Mouse (Mus musculus): ENCODE results near the gene Rpl3l.
A peak's percentile ranks its signal among the peaks of the same experiment; 100 is the strongest.
"Not testable (repeated sequence)": the region's sequence is repeated elsewhere in the genome, so short reads cannot be mapped to it uniquely, and the experiment has no call there.

The Rpl3l gene

DNA sequence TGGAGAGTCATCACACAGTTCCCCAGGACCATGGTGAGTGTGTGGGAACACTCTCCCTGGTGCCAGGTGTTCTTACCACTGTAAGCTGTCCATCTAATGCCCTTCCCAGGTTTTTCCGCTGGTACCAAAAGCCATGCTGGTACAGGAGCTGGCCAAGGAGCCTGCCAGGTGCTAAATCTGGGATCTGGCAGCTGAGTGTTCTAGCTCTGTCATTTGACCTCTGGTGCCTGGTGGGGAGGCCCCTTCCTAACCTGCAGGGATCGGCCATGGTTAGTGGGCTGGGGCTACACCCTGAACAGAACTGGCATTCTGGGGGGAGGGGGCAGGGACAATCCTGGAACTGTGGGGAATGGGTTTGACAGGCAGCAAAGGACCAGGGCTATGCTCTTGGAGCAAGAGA is at the start of gene Rpl3l:
Rpl3l (plus strand) TSS at position 203 of the 400 bp plus-strand sequence.
- no peak for DNase-seq

DNA sequence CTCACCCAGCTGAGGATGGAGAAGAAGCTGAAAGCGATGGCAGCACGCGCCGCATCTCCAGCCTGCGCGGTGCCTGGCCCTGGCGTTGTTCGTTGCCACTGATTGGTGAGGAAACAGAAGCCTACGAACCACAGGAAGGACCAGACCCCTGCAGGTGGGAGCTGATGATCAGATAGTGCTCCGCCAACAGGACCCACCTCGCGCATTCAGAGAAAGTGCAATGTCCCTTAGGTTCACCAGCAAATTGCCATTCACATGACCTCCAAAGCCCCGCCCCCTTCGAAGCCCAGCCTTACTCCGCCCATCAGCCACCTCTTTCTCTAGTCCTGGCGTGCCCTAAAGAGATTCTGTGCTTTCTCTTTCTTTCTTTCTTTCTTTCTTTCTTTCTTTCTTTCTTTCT is 41.1 kb upstream of the Rpl3l start:
- DNase-seq: peak; percentile 53

DNA sequence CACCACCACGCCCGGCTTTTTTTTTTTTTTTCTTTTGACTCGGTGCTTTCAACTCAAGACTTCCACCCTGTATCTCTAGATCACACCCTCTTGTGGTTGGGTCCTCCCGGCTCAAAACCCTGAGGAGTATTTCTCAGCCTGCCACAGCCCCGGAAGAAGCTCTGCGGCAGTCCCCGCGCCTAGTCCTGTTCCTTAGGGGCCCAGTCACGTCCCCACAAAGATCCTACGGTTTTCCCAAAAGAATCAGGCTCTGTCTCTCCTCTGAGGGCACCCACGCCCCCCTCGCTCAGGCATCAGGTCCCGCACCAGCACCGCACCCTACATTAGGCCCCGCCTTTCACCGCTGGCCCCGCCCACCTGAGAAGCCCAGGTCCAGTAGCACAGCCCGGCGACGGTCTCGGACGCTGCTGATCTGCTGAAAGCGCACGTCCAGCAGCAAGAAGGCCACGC is 40.4 kb upstream of the Rpl3l start:
- DNase-seq: peak; percentile 62

DNA sequence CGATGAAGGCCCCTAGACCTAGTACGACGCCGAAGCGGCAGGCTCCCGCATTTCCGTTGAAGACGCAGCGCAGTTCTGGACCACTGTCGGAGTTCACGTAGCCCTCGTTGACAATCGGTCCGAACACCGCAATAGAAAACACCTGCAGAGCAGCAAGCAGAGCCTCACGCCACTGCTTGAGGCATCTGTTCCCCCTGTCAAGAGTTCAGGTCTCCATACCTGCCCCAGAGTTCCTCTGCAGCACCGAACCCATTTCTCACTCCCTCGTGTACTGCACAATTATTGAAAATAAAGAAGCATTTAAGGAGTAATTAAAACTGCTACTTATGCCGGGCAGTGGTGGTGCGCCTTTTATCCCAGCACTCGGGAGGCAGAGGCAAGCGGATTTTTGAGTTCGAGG is 40.0 kb upstream of the Rpl3l start:
- DNase-seq: no peak

DNA sequence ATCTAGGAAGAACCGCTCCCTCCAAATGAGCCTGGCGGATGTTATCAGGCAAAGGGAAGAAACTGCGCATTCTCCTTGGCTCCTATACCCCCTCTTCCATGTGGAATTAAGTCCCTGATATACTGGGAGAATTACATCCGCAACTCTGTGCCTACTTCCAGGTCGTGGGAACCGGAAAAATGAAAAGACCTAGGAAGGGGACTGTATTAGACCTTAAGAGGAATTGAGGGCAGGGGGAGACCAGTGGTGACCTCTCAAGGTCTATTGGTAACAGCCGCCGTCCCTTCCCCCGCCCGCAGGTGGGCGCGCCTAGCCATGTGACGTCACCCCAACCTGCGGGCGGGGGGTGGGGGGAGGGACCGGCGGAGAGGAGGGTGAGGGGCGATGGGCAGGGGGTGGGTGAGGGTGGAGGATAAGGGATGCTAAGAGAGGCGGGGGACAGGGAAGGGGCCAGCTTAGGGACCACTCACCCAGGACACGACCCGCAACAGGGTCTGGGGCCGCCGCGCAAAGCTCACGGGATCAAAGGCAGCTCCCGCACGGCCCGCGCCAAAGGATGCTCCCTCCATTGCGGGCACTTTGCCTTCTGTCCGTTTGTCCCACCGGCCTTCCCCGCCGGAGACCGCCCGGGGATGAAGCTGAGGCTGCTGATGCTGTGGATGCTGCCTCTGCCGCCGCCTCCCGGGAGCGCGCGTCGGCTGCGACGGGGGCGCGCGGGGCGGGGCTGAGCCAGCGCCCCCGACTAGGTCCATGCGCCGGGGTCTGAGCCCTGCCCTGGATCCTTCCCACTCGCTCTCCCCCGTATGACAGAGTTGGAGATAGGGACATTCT is 38.2 kb upstream of the Rpl3l start, which contains the start of gene Syngr3:
Syngr3 (minus strand) TSS at position 705 of the 831 bp plus-strand sequence.
- DNase-seq: peak; percentile 60

DNA sequence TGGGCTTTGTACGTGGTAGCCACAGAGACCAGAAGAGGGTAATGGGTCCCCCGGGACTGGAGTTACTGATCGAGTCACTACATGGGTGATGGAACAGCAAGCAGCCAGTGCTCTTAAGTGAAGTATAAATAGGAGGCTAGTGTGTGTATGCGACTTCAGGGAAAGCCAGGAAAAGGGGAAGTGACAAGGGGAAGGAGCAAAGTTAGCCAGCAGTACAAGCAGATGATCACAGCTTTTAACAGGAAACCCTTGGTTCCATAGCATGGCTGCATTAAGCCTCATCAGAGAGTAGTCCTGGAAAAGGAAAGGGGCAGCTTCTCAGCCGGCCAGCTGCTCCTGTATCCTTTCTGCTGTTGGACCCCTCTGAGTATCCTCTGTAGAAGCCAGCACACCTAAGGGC is 35.2 kb upstream of the Rpl3l start:
- no peak for DNase-seq

DNA sequence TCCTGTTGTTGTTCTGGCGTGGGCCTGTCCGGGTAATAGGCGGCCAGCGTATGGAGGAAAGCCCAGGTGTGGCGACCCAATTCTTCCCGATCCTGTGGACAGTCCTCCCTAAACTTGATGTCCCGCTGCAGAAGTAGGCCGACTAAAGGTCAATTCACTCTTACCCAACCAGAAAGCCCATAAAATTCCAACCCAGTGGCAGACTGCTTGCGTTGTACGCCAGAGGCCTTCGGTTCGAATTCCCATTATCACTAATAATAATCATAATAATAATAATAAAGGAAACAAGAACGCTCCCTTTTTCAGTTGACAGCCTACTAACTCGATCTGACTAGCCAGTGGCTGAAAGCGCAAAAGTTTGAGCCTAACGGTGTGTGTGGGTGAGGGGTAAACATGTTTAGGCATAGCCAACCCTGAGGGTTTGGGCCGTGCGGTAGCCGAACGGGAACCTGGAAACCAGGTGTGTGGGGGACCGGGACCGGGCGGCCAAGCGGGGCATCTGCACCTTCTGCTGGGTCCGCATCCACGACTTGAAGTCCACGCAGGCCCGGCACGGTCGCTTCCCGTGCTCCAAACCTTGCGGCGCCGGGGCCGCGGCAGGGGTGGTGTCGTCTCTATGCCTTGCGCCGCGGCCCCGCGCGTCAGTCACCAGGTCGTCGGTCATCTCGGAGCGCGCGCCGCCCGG is 32.2 kb upstream of the Rpl3l start:
- DNase-seq: no peak

DNA sequence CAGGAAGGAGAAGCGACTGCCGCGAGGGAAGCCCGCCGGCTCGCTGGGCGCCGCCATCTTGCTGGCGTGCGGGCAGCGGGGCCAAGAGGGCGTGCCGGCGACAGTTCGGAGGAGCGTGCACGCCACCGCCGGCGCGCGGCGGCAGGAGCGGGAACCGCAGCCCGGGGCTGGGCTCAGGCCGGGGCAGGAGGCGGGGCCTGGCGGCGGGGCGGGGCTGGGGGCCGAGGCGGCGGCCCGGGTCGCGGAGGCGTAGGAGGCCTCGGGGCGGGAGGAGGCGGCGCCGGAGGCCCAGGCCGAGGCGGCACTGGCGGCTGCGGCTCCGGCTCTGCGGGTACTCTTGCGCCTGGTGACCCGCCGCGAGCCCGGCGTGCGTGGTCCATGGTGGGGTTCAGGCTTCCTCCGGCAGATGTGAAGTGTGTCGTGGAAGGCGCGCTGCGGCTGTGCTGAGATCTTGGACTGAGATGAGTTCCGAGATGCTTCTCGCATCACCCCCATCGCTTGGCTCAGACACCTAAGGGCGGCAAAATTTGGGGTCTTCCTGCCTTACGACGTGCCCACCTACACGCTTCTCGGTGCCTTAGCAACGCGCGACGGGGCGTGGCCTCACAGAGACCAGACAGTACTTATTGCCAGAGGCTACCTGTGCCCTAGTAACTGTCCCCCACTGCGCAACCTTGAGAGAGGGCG is 31.5 kb upstream of the Rpl3l start, which contains the start of the genes Gfer and Noxo1:
Gfer (minus strand) TSS at position 146 of the 687 bp plus-strand sequence.
Noxo1 (plus strand) TSS at position 224 of the 687 bp plus-strand sequence.
- peak; percentile 92 for DNase-seq

DNA sequence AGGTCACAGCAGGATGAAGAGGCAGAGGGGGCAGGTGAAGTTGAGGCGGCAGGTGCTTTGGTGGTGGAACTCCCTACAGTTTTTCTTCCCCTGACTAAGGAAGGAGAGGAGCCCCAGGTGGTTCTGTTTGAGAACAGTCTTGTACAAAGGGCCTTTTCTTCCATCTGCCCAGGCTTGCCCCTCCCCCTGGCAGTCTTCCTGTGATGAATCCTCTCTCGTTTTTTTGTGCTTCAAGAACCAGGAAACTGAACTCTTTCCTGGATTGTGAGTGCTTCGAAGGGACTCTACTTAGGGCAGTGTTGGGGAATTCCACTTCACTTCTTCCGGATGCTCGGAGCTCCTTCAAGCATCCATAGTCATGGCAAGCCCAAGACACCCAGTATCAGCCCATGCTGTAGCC is 29.6 kb upstream of the Rpl3l start:
- DNase-seq: no peak

DNA sequence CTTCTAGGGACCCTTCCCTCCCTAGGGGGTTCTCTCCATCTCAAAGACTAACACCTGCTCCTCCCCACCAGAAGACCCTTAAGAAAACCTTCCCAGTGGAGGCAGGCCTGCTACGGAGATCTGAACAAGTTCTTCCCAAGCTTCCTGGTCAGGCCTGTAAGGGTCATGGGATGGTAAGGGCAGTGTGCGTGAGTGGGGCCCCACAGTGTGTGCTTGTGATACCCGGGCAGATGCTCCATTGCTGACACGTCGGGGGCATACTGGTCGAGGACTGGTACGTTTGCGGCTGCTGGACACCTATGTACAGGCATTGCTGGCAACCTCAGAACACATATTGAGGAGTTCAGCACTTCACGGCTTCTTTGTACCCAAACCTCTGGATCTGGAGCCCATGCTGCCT is 28.9 kb upstream of the Rpl3l start:
- DNase-seq: no peak

DNA sequence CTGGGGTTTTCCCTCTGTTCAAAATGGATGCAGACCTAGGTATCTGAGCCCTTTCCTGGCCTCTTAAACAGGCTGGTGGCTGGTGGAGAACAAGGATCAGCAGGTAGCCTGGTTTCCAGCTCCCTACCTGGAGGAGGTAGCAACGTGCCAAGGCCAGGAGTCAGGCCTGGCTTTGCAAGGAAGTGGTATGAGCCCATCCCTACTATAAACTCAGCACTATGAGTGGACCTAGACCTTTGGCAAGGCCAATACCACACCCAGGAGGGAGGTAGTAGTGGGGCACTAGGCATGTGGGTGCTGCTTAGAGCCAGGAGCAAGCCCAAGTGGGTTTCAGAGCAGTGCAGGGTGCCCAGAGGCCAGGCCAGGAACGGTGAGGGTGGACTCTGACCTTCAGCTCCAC is 28.1 kb upstream of the Rpl3l start:
- DNase-seq: no peak

DNA sequence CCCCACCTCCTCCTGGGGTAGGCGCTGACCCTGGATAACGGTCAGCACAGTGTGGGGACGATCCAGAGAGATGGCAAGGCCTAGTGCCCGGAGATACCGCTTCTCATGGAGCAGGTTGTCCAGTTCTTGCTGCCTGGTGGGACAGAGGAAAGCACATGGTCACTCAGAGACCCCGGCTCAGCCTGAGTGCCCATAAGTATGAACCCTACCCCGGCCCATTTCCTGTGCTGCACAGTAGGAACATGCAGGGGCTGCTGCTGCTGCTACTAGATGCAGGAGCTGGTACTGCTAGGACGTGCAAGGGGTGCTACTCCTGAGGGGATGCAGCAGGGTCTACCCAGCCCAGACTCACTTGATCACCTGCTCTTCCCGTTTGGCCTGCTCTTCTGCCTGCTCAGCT is 26.4 kb upstream of the Rpl3l start:
- no peak for DNase-seq

DNA sequence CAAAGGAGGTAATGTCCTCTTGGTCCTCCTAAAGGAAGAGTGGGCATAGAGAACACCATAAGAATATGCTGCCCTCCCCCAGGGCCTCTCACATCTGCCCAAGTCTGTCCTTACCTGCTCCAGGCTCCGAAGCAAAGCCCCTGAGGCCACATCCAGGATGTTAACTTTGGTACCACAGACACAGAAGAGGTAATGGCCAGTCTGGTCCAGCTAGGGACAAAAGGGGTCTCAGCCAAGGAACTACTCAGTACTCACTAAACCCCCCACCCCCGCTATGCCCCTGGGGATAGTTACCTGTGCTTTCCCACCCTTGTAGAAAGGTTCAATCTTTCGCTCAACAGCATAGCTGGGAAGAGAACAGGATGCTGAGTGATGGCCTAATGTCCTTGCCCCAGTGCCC is 21.8 kb upstream of the Rpl3l start:
- no peak for DNase-seq

DNA sequence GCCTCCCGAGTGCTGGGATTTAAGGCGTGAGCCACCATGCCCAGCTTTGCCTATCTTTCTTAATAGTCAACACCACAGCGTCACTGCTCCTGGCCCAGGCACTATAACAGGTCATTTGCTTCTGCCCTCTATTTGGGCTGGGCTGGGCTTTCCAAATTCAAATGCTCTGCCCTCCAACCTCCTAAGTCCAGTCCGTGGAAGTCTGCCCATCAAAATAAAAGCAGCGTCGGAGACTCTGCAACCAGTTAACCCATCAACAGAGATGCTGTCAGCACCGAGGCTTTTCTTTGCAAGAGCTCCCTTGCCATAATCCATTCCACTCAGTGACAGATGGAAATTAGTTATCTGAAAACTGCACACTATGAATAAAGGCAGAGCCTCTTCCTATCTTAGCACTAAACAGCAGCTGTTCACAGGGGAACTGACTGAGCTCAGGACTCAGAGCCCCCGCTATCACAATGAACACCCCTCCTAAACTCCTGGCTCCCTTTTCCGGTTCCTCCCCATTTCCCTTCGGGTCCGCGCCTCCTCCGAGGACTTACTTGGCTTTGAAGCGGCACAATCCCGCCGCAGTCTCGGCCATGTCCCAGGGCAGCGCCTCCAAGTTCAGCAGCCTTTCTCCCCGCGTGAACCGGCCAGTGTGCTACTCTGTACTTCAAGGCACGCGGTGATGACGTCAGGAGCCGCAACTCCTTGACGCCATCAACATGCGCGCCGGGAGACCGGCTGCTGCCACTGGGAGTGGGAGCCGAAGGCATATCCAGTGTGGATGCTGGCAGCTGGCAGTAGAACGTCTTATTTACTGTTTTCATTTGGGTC is 20.4 kb upstream of the Rpl3l start, which contains the start of gene Tbl3:
Tbl3 (minus strand) TSS at position 679 of the 819 bp plus-strand sequence.
- peak; percentile 96 for DNase-seq

DNA sequence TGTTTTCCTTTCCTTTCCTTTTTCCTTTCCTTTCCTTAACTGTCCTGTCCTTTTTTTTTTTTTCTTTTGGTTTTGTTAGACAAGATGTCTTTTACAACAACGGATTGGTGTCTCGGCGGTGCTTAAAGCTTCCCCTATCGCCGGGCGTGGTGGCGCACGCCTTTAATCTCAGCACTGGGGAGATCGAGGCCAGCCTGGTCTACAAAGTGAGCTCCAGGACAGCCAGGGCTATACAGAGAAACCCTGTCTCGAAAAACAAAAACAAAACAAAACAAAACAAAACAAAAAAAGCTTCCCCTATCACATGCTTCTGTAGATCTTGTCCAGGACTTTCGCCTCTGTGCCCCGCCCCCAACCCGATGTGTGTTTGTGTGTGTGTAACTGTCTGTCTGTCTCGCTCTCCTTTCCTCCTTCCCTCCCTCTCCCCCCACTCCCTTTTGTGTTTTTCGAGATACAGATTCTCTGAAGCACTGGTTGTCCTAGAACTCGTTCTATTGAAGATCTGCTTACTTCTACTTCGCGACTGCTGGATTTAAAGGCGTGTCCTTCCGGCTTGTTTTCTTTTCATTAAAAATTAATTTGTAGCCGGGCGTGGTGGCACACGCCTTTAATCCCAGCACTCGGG is 19.7 kb upstream of the Rpl3l start:
- no peak for DNase-seq

DNA sequence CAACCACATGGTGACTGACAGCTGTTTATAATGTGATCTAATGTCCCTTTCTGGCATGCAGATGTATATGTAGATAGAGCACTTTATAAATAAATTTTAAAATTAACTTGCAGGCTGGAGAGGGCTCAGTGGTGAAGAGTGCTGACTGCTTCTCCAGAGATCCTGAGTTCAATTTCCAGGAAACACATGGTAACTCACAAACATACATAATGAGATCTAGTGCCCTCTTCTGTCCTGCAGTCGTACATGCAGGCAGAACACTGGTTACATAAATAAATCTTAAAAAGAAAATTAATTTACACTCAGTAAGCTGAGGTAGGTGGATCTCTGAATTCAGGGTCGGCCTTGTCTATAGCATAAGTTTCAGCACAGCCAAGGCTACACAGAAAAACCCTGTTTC is 19.0 kb upstream of the Rpl3l start:
- peak; percentile 52 for DNase-seq

DNA sequence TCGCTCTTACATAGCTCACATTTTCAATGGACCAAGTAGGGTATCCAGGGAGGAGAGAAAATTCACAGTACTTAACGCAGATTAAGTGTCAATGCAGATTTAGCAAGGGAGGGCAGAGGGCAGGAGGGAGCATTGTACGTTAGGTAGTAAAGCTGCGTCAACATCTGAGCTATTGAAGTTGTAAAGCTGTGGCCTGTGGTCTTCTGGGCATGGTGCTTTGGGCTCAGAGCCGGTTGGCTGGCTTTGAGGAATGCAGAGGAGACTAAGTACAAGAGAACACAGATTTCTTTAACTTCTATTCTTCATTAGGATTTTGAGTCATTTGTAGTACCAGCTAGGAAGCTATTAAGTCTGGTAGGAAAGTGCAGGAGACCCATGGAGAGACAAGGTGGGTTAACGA is 12.1 kb upstream of the Rpl3l start:
- DNase-seq: no peak

DNA sequence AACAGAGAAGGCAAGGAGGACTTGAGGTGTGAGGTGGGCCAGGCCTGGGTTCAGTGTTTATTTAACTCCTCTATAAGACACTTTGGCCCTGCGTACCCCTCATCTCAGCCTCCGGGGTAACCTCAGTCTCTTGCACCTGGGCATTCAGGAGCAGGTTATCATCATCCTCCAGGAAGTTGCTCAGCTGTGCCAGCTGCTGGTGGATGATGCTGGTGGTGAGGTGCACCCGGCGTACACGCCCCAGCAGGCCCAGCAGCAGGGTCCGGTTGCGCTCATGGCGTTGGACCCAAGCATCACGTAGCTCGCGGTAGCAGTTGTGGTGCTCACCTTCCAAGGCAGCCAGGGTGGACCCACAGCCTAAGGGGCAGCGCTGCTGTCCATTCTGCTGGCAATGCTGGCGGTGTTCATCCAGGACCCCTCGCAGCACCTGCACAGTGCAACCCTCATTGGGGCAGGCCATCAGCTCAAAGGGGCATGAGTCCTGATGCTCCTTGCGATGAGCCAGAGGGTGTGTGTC is 11.4 kb upstream of the Rpl3l start:
- DNase-seq: no peak

DNA sequence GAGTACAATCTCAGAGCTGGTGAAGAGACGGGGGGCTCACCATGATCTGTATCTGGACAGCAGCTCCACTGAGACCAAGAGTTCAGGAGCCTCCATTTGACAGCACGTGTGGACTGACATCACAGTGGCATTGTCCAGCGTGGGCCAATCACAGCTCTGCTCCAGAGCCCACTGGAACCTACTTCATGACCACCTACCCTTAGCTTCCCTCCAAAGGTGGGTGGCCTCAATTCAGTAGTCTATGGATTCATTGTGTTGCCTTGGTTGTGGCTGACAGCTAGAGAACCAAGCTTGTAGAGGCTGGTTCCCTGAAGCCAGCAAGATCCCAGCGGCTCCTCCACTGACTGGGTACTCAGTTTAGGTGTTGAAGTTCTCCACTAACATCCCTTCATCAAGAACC is 9.7 kb upstream of the Rpl3l start, which contains the start of the genes Rnf151 and Rps2:
Rnf151 (minus strand) TSS at position 121 of the 400 bp plus-strand sequence.
Rps2 (plus strand) TSS at position 174 of the 400 bp plus-strand sequence.
- DNase-seq: no peak

DNA sequence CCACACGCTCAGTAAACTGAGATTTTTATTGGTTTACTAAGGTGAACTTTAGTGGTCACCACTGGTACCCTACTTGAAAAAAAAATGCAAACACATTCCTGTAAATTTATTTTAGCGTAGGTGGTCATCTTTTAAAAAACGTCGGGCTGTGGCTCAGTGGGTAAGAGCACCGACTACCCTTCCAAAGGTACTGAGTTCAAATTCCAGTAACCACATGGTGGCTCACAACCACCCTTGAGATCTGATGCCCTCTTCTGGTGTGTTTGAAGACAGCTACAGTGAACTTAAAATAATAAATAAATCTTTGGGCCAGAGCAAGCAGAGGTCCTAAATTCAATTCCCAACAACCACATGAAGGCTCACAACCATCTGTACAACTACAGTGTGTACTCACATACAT is 8.7 kb upstream of the Rpl3l start:
- DNase-seq: not testable (repeated sequence)

DNA sequence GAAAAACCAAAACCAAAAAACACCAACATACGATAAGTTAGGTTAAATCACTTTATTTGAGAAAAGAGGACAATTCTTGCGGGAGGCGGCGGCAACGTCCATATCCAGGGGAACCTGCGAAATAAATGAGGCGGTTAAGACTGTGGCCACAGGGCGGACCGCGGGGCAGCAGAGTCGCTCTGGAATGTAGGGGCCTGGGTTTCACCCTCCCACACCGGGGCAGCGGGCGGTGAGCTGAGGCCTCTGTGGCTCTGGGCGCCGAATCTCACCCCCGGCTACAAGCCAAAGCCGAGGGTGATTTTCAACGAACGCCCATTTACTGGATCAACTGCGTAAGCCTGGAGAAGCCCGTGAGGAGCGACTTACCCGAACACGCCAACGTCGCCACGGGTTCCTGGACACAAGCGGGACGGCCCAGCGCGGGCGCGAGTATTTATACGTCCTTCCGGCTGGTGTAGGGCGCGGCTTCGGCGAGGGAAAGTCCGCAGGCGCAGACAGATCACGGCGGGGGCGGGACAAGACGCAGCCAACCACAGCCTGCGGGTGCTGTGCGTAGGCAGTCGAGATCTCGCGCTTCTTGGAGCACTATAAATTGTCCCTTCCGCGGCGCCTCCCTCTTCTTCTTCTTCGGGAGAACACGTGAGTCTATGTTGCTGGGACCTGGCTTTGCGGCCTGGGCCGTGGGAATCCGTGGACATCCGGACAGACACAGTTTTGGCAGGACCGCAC is 8.0 kb upstream of the Rpl3l start:
- DNase-seq: peak; percentile 99

Measured in retina, postnatal 1 day (tissue).